Mouse (Mus musculus): ENCODE data around the gene Gpa33.

DNA sequence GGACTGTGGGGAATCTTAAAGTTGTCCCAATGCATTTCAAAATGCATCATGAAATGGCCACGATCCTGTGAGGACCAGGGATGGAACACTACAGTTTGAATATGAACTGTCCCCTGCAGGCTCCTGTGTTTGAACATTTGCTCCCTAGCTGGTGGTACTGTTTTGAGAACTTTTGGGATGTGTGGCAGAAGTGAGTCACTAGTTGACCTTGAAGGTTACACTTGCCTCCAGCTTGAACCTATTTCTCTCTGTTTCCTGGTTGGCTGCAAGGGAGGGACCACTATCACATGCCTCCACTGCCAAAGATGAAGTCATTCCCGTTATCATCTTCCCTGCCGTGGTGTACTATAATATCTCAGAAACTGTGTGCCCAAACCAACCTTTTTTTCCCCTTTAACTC, 15.1 kb upstream of the Gpa33 start:
- no peak for TF ChIP-seq CTCF (IDR thresholded peaks at IDR 0.05; ENCODE audit: low read depth)
- TF ChIP-seq EP300 (IDR thresholded peaks at IDR 0.05; ENCODE audit: low read depth), result no peak
